In the genomic region with DNA sequence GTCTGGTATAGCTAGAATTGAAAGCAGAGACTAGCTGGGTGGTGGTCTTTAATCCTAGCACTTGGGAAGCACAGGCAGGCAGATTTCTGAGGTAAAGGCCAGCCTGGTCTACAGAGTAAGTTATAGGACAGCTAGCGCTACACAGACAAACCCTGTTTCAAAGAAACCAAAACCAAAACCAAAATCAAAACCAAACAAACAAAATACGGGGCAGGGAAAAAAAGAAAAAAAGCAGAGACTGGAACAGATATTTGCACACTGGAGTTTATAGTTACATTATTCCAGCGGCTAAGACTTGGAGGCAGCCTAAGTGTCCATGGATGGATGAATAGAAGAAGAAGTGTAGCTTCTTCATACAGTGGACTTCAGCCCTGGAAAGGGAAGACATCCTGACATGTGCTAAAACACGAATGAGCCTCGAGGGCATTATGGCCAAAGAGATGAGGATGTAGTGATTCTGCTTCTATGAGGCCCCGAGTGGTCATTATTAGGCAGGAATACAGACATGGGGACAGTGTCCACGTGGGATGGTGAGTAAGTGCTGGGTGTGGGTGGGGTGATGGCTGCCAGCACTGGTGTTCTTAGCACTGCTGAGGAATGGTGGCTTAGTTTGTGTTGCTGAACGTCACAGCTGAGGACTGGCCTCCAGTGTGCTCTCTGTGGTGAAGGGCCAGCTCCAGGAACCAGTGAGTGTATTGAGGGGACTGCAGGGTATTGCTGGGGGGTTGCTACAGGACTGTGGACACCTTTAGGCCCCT, we compare ENCODE assay signal across 16 mouse cellular contexts. TPM values are rescaled to one million over a fixed set of nuclear protein-coding genes. Genes with fewer than 3 reads are reported as not detected.
DNase-seq lines count a peak whose midpoint lies in the region; ATAC-seq and TF ChIP-seq lines count a peak whose summit lies in the region.
"Had no signal": no experiment of that assay in that cellular context is flagged by ENCODE, and none has a peak within 500 bp of the region (broad histone marks: within the 10 kb centered on the region; RNA-seq: fewer than 3 reads in every experiment).

No protein-coding gene starts in this region.

- H3K36me3 ChIP-seq in forebrain, embryonic 13.5 days (ENCODE audit: poor library complexity, severe bottlenecking) = peaks cover 77% of the 10 kb centered on the region
- H3K36me3 ChIP-seq in forebrain, embryonic 11.5 days (ENCODE audit: control insufficient read depth, insufficient read depth, low read length) = peaks cover 6% of the 10 kb centered on the region
- no peaks in the 10 kb centered on the region for H3K36me3 ChIP-seq in kidney, adult 2 months (ENCODE audit: control insufficient read depth, insufficient read depth, low read length)
- peaks cover 7% of the 10 kb centered on the region; the same call in 1 of the 2 replicates for H3K36me3 ChIP-seq in liver, postnatal 0 days (replicated peaks; ENCODE audit: insufficient read depth, low read length)
- H3K36me3 ChIP-seq in thymus, adult 2 months (ENCODE audit: control insufficient read depth, insufficient read depth, low read length) = no peaks in the 10 kb centered on the region

- no peak for DNase-seq in forebrain, embryonic 11.5 days (ENCODE audit: low spot score)
- DNase-seq in kidney, adult 2 months = no peak
- no peak for DNase-seq in kidney, postnatal 36 days
- no peak for DNase-seq in liver, postnatal 0 days
- no peak for DNase-seq in natural killer cell, adult 2 months (ENCODE audit: low spot score in 2 of 2)
- DNase-seq in thymus, adult 2 months = no peak
- DNase-seq: adrenal gland, adult 8-10 months; layer of hippocampus, adult 9-11 months; spleen, adult 18-20 months had no signal

- WGBS in forebrain, embryonic 13.5 days = 84% methylated on average over 8 of the region's 8 CpGs
- 86% methylated on average over 8 of the region's 8 CpGs for WGBS in forebrain, embryonic 11.5 days
- 63% methylated on average over 8 of the region's 8 CpGs for WGBS in kidney, adult 2 months
- 75% methylated on average over 8 of the region's 8 CpGs for WGBS in liver, postnatal 0 days (ENCODE audit: insufficient replicate concordance)
- WGBS in thymus, adult 2 months = 71% methylated on average over 8 of the region's 8 CpGs

- H3K9ac ChIP-seq in forebrain, embryonic 13.5 days = peak overlapping the region; percentile 34; the same call in 1 of the 2 replicates
- H3K9ac ChIP-seq in forebrain, embryonic 11.5 days (ENCODE audit: low read length) = no peak overlapping the region
- H3K9ac ChIP-seq in liver, postnatal 0 days (replicated peaks) = no peak overlapping the region; the same call in 1 of the 2 replicates
- H3K9ac ChIP-seq: hindbrain, embryonic 12.5 days; kidney, embryonic 15.5 days; limb, embryonic 12.5 days had no signal

- no peak for TF ChIP-seq POLR2A in kidney, adult 2 months (IDR thresholded peaks at IDR 0.05; ENCODE audit: low read depth, low read length)
- TF ChIP-seq POLR2A in thymus, adult 2 months (IDR thresholded peaks at IDR 0.05; ENCODE audit: control insufficient read depth, extremely low read depth, insufficient read depth, low read length, poor library complexity) = no peak

- ATAC-seq in forebrain, embryonic 13.5 days = no peak
- no peak for ATAC-seq in forebrain, embryonic 11.5 days (replicated peaks; ENCODE audit: low FRiP score)
- ATAC-seq in liver, postnatal 0 days = no peak
- ATAC-seq: Patski had no signal

- peaks cover 5% of the 10 kb centered on the region; the same call in 1 of the 2 replicates for H3K4me1 ChIP-seq in forebrain, embryonic 13.5 days
- no peaks in the 10 kb centered on the region for H3K4me1 ChIP-seq in forebrain, embryonic 11.5 days (replicated peaks; ENCODE audit: control insufficient read depth, insufficient read depth, low read length)
- H3K4me1 ChIP-seq in kidney, adult 2 months (ENCODE audit: control insufficient read depth, insufficient read depth, low read length) = no peaks in the 10 kb centered on the region
- H3K4me1 ChIP-seq in brown adipose tissue, adult 24 weeks (ENCODE audit: control insufficient read depth, insufficient read depth, insufficient read length, low read length) = peaks cover 23% of the 10 kb centered on the region
- H3K4me1 ChIP-seq in liver, postnatal 0 days (ENCODE audit: insufficient read depth) = peaks cover 29% of the 10 kb centered on the region
- peaks cover 4% of the 10 kb centered on the region; the same call in 1 of the 2 replicates for H3K4me1 ChIP-seq in thymus, adult 2 months (replicated peaks; ENCODE audit: control insufficient read depth, insufficient read depth, low read length)
- H3K4me1 ChIP-seq: hindbrain, embryonic 12.5 days; kidney, embryonic 15.5 days; limb, embryonic 12.5 days had no signal

- H3K4me2 ChIP-seq in forebrain, embryonic 13.5 days = no peak overlapping the region
- no peak overlapping the region for H3K4me2 ChIP-seq in forebrain, embryonic 11.5 days (ENCODE audit: low read depth, low read length, severe bottlenecking)
- H3K4me2 ChIP-seq in liver, postnatal 0 days (ENCODE audit: low read depth, low read length) = no peak overlapping the region
- H3K4me2 ChIP-seq: hindbrain, embryonic 12.5 days; kidney, embryonic 15.5 days; limb, embryonic 12.5 days had no signal

- no peak overlapping the region for H3K4me3 ChIP-seq in forebrain, embryonic 13.5 days
- H3K4me3 ChIP-seq in forebrain, embryonic 11.5 days (ENCODE audit: low read depth, low read length) = no peak overlapping the region
- H3K4me3 ChIP-seq in kidney, adult 2 months (ENCODE audit: insufficient read depth, low read depth, low read length) = no peak overlapping the region
- H3K4me3 ChIP-seq in brown adipose tissue, adult 24 weeks (ENCODE audit: insufficient read depth, low read depth, low read length) = peak overlapping the region; percentile 11; the same call in 1 of the 2 replicates
- no peak overlapping the region for H3K4me3 ChIP-seq in liver, postnatal 0 days (ENCODE audit: low read depth, low read length)
- no peak overlapping the region for H3K4me3 ChIP-seq in thymus, adult 2 months (ENCODE audit: control insufficient read depth, insufficient read depth, low read length)
- H3K4me3 ChIP-seq: hindbrain, embryonic 12.5 days; kidney, embryonic 15.5 days; limb, embryonic 12.5 days had no signal

- no peak for TF ChIP-seq CTCF in kidney, adult 2 months (conservative IDR thresholded peaks at IDR 0.05; ENCODE audit: insufficient read depth, insufficient read length, low read depth, low read length)
- no peak for TF ChIP-seq CTCF in liver, postnatal 0 days (IDR thresholded peaks at IDR 0.05; ENCODE audit: low read depth)
- TF ChIP-seq CTCF in thymus, adult 2 months (IDR thresholded peaks at IDR 0.05; ENCODE audit: borderline replicate concordance, control insufficient read depth, extremely low read depth, insufficient read depth, low read length, poor library complexity) = no peak

- H3K27me3 ChIP-seq in forebrain, embryonic 13.5 days = no peaks in the 10 kb centered on the region
- no peaks in the 10 kb centered on the region for H3K27me3 ChIP-seq in forebrain, embryonic 11.5 days (ENCODE audit: control insufficient read depth, insufficient read depth, low read length)
- no peaks in the 10 kb centered on the region for H3K27me3 ChIP-seq in kidney, adult 2 months (replicated peaks; ENCODE audit: control insufficient read depth, insufficient read depth, low read length)
- H3K27me3 ChIP-seq in liver, postnatal 0 days (ENCODE audit: insufficient read depth, low read length) = no peaks in the 10 kb centered on the region
- H3K27me3 ChIP-seq in thymus, adult 2 months (ENCODE audit: control insufficient read depth, insufficient read depth, low read length) = no peaks in the 10 kb centered on the region
- H3K27me3 ChIP-seq: hindbrain, embryonic 12.5 days; kidney, embryonic 15.5 days; limb, embryonic 12.5 days; Patski had no signal

- H3K27ac ChIP-seq in forebrain, embryonic 13.5 days = no peak overlapping the region
- H3K27ac ChIP-seq in forebrain, embryonic 11.5 days (ENCODE audit: low read depth, low read length) = no peak overlapping the region
- peak overlapping the region; percentile 61; the same call in 1 of the 2 replicates for H3K27ac ChIP-seq in kidney, adult 2 months (ENCODE audit: insufficient read depth, low read depth, low read length)
- peak overlapping the region; percentile 89 for H3K27ac ChIP-seq in brown adipose tissue, adult 24 weeks (replicated peaks; ENCODE audit: low read depth, low read length)
- peak overlapping the region; percentile 73; the same call in 1 of the 2 replicates for H3K27ac ChIP-seq in liver, postnatal 0 days (ENCODE audit: low read depth)
- no peak overlapping the region for H3K27ac ChIP-seq in thymus, adult 2 months (ENCODE audit: control insufficient read depth, insufficient read depth, low read length)
- H3K27ac ChIP-seq: hindbrain, embryonic 12.5 days; kidney, embryonic 15.5 days; limb, embryonic 12.5 days; macrophage had no signal

- TF ChIP-seq EP300 in liver, postnatal 0 days (IDR thresholded peaks at IDR 0.05; ENCODE audit: low read depth) = no peak

- no peaks in the 10 kb centered on the region for H3K9me3 ChIP-seq in forebrain, embryonic 13.5 days (replicated peaks)
- no peaks in the 10 kb centered on the region for H3K9me3 ChIP-seq in forebrain, embryonic 11.5 days (ENCODE audit: control insufficient read depth, low read length)
- no peaks in the 10 kb centered on the region for H3K9me3 ChIP-seq in liver, postnatal 0 days (ENCODE audit: low read length)
- H3K9me3 ChIP-seq: hindbrain, embryonic 12.5 days; kidney, embryonic 15.5 days; limb, embryonic 12.5 days had no signal

RNA-seq across cellular contexts. Expression of a gene that starts 24.5 kb away (rescaled TPM):
- polyA plus RNA-seq in forebrain, embryonic 13.5 days (2015; fragmentation: Nextera tagmentation; extraction: Ambion mirVana) = 64.7 and 71.2 TPM in 2 replicates
- polyA plus RNA-seq in forebrain, embryonic 11.5 days (2014; fragmentation: Nextera tagmentation; extraction: Ambion mirVana) = 54.4 and 55.9 TPM in 2 replicates
- polyA plus RNA-seq in kidney, adult 2 months (2012; rRNA removed) = 14.1 and 20.7 TPM in 2 replicates
- 2.7 and 4.7 TPM in 2 replicates for polyA plus RNA-seq in brown adipose tissue, adult 24 weeks (2012; ENCODE audit: insufficient read depth, insufficient read length, missing spikeins)
- polyA plus RNA-seq in liver, postnatal 0 days (2015; fragmentation: Nextera tagmentation; extraction: Ambion mirVana) = 6.9 and 7.3 TPM in 2 replicates
- 50.7 and 51.7 TPM in 2 replicates for polyA plus RNA-seq in thymus, adult 2 months (2012; rRNA removed)

Comparison
In these comparisons a context has a peak if more than half of its experiments do, and no peak if none do; other contexts are left out.
1. H3K27ac ChIP-seq: peak in kidney, adult 2 months (single experiment), brown adipose tissue, adult 24 weeks (single experiment) and liver, postnatal 0 days (single experiment); none in forebrain, embryonic 13.5 days (single experiment), forebrain, embryonic 11.5 days (single experiment) and thymus, adult 2 months (single experiment).